Mouse (Mus musculus): ENCODE results near the gene Adamtsl4. TPM values are rescaled to one million over a fixed set of nuclear protein-coding genes. Genes with fewer than 3 reads are reported as not detected.

Adamtsl4 gene
- 1 to 10 TPM in 1 of 2 experiments, under 1 TPM in 1; 0.88 to 4.0 TPM for total RNA-seq (2023)

GRCm38 (mm10) chr3:95687524-95688421, at the start of gene Adamtsl4:
Gene Adamtsl4, minus strand, starts transcription at chr3:95687917.

GRCm38 (mm10) chr3:95658236-95658867, 29.4 kb downstream of the Adamtsl4 start, which contains the start of gene Mcl1:
Gene Mcl1, plus strand, starts transcription at chr3:95658788.

Other genes with a start within 250 kb of the Adamtsl4 start
- 1 to 10 TPM in 1 of 2 experiments, under 1 TPM in 1; 0.97 to 1.5 TPM for gene Ctsk, start 188.7 kb downstream of the Adamtsl4 start, total RNA-seq (2023)
- 100 to 1,000 TPM; 215 to 257 TPM for gene Ctss, start 161.1 kb downstream of the Adamtsl4 start, total RNA-seq (2023)
- gene Hormad1, start 128.2 kb downstream of the Adamtsl4 start, total RNA-seq (2023): not detected
- 10 to 100 TPM; 22.1 to 22.2 TPM for gene Golph3l, start 99.0 kb downstream of the Adamtsl4 start, total RNA-seq (2023)
- gene Ensa, start 62.9 kb downstream of the Adamtsl4 start, total RNA-seq (2023): 10 to 100 TPM; 66.0 to 72.8 TPM
- 100 to 1,000 TPM; 760 to 809 TPM for gene Mcl1, start 29.1 kb downstream of the Adamtsl4 start, total RNA-seq (2023)
- gene Ecm1, start 51.7 kb upstream of the Adamtsl4 start, total RNA-seq (2023): 1 to 10 TPM; 4.6 to 8.3 TPM
- 10 to 100 TPM; 13.8 to 19.2 TPM for gene Tars2, start 72.3 kb upstream of the Adamtsl4 start, total RNA-seq (2023)
- gene Rprd2, start 130.9 kb upstream of the Adamtsl4 start, total RNA-seq (2023): 10 to 100 TPM; 45.9 to 48.8 TPM
- gene Prpf3, start 168.0 kb upstream of the Adamtsl4 start, total RNA-seq (2023): 10 to 100 TPM; 33.6 to 33.7 TPM
- 100 to 1,000 TPM; 115 to 123 TPM for gene Mrps21, start 183.6 kb upstream of the Adamtsl4 start, total RNA-seq (2023)
- gene Ciart, start 194.3 kb upstream of the Adamtsl4 start, total RNA-seq (2023): 10 to 100 TPM in 1 of 2 experiments, 1 to 10 TPM in 1; 9.0 to 13.0 TPM
- gene BC028528, start 204.1 kb upstream of the Adamtsl4 start, total RNA-seq (2023): 10 to 100 TPM; 35.1 to 40.1 TPM
- 10 to 100 TPM; 58.8 to 65.3 TPM for gene Aph1a, start 206.1 kb upstream of the Adamtsl4 start, total RNA-seq (2023)
- gene Car14, start 216.8 kb upstream of the Adamtsl4 start, total RNA-seq (2023): not detected
- 100 to 1,000 TPM in 1 of 2 experiments, 10 to 100 TPM in 1; 93.6 to 104 TPM for gene Anp32e, start 241.3 kb upstream of the Adamtsl4 start, total RNA-seq (2023)

All from neutrophil, adult 83 days (primary cell).